Mouse (Mus musculus) small intestine, adult 2 months (tissue): ENCODE data around the gene Pam16.

Experiments used
- CTCF ChIP-seq: fragments of 200-500 bp; IDR thresholded peaks from 2 replicates; pipeline ENCODE4 v1.5.1; 2012; ENCODE audit warnings: low read depth, mild to moderate bottlenecking, control low read depth, inconsistent platforms, low read length, moderate library complexity, mixed read lengths; ENCODE audit not compliant: insufficient replicate concordance, insufficient read length; ENCODE audit errors: extremely low read depth
- POLR2A ChIP-seq: fragments of 200-500 bp; IDR thresholded peaks from 2 replicates; pipeline ENCODE4 v1.6.1; 2012; ENCODE audit warnings: low read depth, mild to moderate bottlenecking, control low read depth, inconsistent platforms, low read length, moderate library complexity

DNA sequence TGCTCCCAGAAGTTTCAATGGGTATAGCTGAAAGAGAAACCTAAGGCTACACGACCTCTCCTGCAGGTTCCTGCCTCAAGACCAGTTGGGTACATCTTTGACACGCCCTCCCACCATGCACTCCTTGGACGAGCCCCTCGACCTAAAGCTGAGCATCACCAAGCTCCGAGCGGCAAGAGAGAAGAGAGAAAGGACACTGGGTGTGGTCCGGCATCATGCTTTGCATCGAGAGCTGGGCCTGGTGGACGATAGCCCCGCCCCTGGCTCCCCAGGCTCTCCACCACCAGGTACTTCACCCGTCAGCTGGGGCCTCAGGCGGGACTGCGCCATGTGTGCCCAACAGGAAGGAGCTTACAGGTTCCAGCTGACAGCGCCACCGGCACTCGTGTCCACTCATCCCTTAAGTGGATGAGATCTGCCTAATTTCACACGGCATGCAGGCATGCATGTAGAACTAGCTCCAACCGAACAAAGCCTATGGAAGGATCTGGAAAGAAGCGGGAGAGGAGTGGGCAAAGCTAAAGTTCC is 16.2 kb downstream of the Pam16 start:
- TF ChIP-seq POLR2A (no peak), CTCF (no peak)
